Mouse (Mus musculus): Measurements from ENCODE around the gene Carmil1.

DNA sequence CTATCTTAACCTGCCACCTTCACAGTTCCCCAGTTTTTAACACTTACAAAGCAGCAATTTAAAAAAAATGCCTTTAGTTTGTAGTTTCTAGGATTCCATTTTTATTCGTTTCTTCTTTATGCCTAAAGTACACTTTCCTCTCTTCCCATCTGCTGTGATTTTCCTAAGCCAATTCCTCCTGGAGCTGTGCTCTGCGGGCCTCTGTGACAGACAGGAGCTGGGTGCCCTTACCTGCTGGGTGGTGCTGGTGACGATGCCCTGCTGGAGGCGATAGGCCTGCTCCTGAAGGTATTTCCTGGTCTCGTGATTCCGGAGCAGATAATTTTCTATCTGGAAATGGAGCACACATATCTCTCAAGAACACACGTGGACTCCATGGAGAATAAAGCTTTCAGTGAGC lies 198.9 kb downstream of the Carmil1 start:
- TF ChIP-seq POLR2A (IDR thresholded peaks at IDR 0.05; ENCODE audit: insufficient read length, low read depth), result no peak
- TF ChIP-seq MYOG (IDR thresholded peaks at IDR 0.05; ENCODE audit: control insufficient read depth in 1 of 3, insufficient read depth in 1 of 3, insufficient read length in 2 of 3, low read depth in 2 of 3), result no peak

Data from myocyte (in vitro differentiated cells).